Mouse (Mus musculus): Measurements from ENCODE around the gene Rtn4rl1. TPM values are rescaled to one million over a fixed set of nuclear protein-coding genes. Genes with fewer than 3 reads are reported as not detected.
"Not testable (repeated sequence)": the region's sequence is repeated elsewhere in the genome, so short reads cannot be mapped to it uniquely, and the experiment has no call there.

Gene Rtn4rl1
- polyA plus RNA-seq, 1 experiment from 2014 or later = 12.4 TPM

GRCm38 (mm10) chr11:75278115-75278514 lies 84.5 kb downstream of the Rtn4rl1 start:
- Histone ChIP-seq H3K4me3 (ENCODE audit: low read length) (no peak overlapping the region), H3K4me1 (ENCODE audit: control insufficient read depth, insufficient read depth, low read length) (peaks cover 49% of the 10 kb centered on the region), H3K36me3 (ENCODE audit: control insufficient read depth, insufficient read depth) (no peaks in the 10 kb centered on the region), H3K27ac (ENCODE audit: low read length) (no peak overlapping the region), H3K4me2 (ENCODE audit: low read depth, low read length) (no peak overlapping the region), H3K27me3 (ENCODE audit: control insufficient read depth, insufficient read depth, low read length) (no peaks in the 10 kb centered on the region; the same call in 1 of the 2 replicates), H3K9me3 (replicated peaks; ENCODE audit: control insufficient read depth, low read length) (no peaks in the 10 kb centered on the region), H3K9ac (ENCODE audit: low read length) (no peak overlapping the region)
- WGBS = 62% methylated on average over 7 of the region's 7 CpGs
- ATAC-seq (replicated peaks; ENCODE audit: extremely low read depth, insufficient read depth, low FRiP score) = no peak

- no peak for ATAC-seq (replicated peaks; ENCODE audit: extremely low read depth, insufficient read depth, low FRiP score)
- H3K9me3 ChIP-seq (replicated peaks; ENCODE audit: control insufficient read depth, low read length) = no peaks in the 10 kb centered on the region
- H3K4me2 ChIP-seq (ENCODE audit: low read depth, low read length) = peak overlapping the region; percentile 62
- 17% methylated on average over 4 of the region's 4 CpGs for WGBS
- H3K27me3 ChIP-seq (ENCODE audit: control insufficient read depth, insufficient read depth, low read length) = no peaks in the 10 kb centered on the region; the same call in 1 of the 2 replicates
- H3K36me3 ChIP-seq (ENCODE audit: control insufficient read depth, insufficient read depth) = no peaks in the 10 kb centered on the region
- peaks cover 51% of the 10 kb centered on the region for H3K4me1 ChIP-seq (ENCODE audit: control insufficient read depth, insufficient read depth, low read length)
- H3K27ac ChIP-seq (ENCODE audit: low read length) = peak overlapping the region; percentile 13
- peak overlapping the region; percentile 56 for H3K9ac ChIP-seq (ENCODE audit: low read length)
- H3K4me3 ChIP-seq (ENCODE audit: low read length) = peak overlapping the region; percentile 18
These were observed 85.4 kb downstream of the Rtn4rl1 start for GRCm38 (mm10) chr11:75279013-75279341.

- Histone ChIP-seq H3K4me1 (ENCODE audit: control insufficient read depth, insufficient read depth, low read length) (peaks cover 47% of the 10 kb centered on the region), H3K9me3 (replicated peaks; ENCODE audit: control insufficient read depth, low read length) (no peaks in the 10 kb centered on the region), H3K4me2 (ENCODE audit: low read depth, low read length) (peak overlapping the region; percentile 62), H3K4me3 (ENCODE audit: low read length) (peak overlapping the region; percentile 18), H3K27ac (ENCODE audit: low read length) (peak overlapping the region; percentile 13), H3K9ac (ENCODE audit: low read length) (peak overlapping the region; percentile 56), H3K27me3 (ENCODE audit: control insufficient read depth, insufficient read depth, low read length) (no peaks in the 10 kb centered on the region; the same call in 1 of the 2 replicates), H3K36me3 (ENCODE audit: control insufficient read depth, insufficient read depth) (no peaks in the 10 kb centered on the region)
- no peak for ATAC-seq (replicated peaks; ENCODE audit: extremely low read depth, insufficient read depth, low FRiP score)
- 10% methylated on average over 16 of the region's 16 CpGs for WGBS
These were observed 85.9 kb downstream of the Rtn4rl1 start for GRCm38 (mm10) chr11:75279342-75280065.

DNA sequence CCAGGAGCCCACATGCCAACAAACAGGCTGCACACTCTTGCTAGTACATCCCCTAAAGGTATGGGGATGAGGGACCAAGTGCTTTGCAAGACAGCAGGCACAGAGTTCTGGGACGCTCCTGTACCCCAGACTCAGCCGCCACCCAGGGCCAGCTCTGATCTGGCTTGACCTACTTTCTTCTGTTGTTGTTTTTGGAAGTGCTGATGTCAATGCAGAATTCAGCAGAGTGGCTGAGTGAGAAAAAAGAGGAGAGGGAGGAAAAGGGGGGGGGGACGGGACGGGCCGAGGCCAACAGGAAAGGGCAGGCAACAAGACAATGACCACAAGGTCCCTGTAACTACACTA lies 86.5 kb downstream of the Rtn4rl1 start:
- H3K4me3 ChIP-seq (ENCODE audit: low read length) = no peak overlapping the region
- 59% methylated on average over 5 of the region's 5 CpGs for WGBS
- H3K36me3 ChIP-seq (ENCODE audit: control insufficient read depth, insufficient read depth) = no peaks in the 10 kb centered on the region
- H3K27ac ChIP-seq (ENCODE audit: low read length) = peak overlapping the region; percentile 13
- no peak overlapping the region; the same call in 1 of the 2 replicates for H3K9ac ChIP-seq (ENCODE audit: low read length)
- H3K4me1 ChIP-seq (ENCODE audit: control insufficient read depth, insufficient read depth, low read length) = peaks cover 42% of the 10 kb centered on the region
- H3K27me3 ChIP-seq (ENCODE audit: control insufficient read depth, insufficient read depth, low read length) = no peaks in the 10 kb centered on the region; the same call in 1 of the 2 replicates
- no peak for ATAC-seq (replicated peaks; ENCODE audit: extremely low read depth, insufficient read depth, low FRiP score)
- peak overlapping the region; percentile 62; the same call in 1 of the 2 replicates for H3K4me2 ChIP-seq (ENCODE audit: low read depth, low read length)
- no peaks in the 10 kb centered on the region for H3K9me3 ChIP-seq (replicated peaks; ENCODE audit: control insufficient read depth, low read length)

DNA sequence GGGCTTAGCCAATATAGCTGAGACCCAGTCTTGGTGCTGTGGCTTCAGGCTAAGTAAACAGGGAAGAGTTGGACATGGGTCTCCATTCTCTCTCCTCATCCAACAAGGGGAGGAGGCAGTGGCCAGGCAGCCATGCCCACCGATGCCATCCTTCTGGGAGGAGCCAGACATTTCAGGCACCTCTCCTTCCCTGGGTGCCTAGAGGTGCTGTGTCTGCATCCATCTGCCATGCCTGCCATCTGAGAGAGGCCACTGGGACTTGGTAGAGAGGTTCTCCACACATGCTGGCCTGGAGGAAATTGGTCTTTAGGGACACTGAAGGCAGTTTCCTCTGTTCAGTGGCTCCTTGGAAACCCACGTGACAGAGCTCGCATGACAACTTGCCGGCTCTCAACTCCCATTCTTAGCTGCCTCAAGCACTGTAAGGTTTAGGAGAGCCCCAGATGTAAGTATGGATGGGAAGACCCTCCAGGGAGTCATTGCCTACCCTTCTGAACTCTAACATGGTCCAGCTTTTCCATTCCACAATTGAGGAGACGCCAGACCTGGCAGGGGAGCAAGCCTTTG lies 86.9 kb downstream of the Rtn4rl1 start:
- Histone ChIP-seq H3K4me1 (ENCODE audit: control insufficient read depth, insufficient read depth, low read length) (peaks cover 37% of the 10 kb centered on the region), H3K4me3 (ENCODE audit: low read length) (no peak overlapping the region), H3K9ac (ENCODE audit: low read length) (no peak overlapping the region), H3K27me3 (ENCODE audit: control insufficient read depth, insufficient read depth, low read length) (no peaks in the 10 kb centered on the region; the same call in 1 of the 2 replicates), H3K27ac (ENCODE audit: low read length) (no peak overlapping the region), H3K36me3 (ENCODE audit: control insufficient read depth, insufficient read depth) (no peaks in the 10 kb centered on the region), H3K9me3 (replicated peaks; ENCODE audit: control insufficient read depth, low read length) (no peaks in the 10 kb centered on the region), H3K4me2 (ENCODE audit: low read depth, low read length) (no peak overlapping the region)
- ATAC-seq (replicated peaks; ENCODE audit: extremely low read depth, insufficient read depth, low FRiP score) = no peak
- 65% methylated on average over 5 of the region's 5 CpGs for WGBS

DNA sequence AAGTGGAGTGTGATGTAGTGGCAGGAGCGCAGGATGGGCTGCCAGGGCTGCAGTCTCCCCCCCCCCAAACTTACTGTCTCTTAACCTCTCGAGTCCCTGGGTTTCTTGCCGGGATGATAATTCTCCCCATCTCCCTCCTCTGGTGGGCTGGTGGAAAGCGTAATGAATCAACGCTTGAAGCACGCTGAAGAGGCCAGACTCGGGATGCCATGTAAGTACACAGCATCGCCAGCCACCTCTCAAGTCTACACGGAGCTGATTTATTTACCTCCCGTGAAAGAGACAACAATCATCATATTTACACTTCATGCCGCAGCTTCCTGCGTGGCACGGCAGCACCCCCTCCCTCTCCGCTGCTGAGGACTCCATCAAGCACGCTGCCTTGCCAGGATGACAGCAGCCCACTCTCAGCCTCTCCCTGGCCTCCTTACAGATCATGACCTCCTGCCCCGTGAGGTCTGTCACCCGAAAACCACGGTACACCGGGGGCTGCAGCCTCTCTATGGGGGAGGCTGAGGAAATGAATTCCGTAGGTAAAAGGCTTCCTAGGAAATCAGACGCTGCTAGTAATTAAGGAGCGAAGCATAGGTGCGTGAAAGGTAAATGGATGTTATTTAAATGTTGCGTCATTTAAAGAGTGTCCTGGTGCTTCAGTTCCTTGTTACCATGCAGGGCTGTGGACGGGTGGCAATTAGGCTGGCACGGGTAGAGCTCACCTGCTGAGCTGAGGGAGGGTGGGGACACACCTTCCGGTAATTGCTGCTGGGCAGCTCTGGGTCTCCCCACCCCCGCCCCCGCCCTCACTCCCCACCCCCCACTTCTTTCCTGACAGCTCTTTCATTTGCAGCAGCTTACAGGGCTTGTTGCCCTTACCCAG lies 88.0 kb downstream of the Rtn4rl1 start:
- H3K36me3 ChIP-seq (ENCODE audit: control insufficient read depth, insufficient read depth) = no peaks in the 10 kb centered on the region
- peak overlapping the region; percentile 42 for H3K4me2 ChIP-seq (ENCODE audit: low read depth, low read length)
- no peak overlapping the region for H3K4me3 ChIP-seq (ENCODE audit: low read length)
- ATAC-seq (replicated peaks; ENCODE audit: extremely low read depth, insufficient read depth, low FRiP score) = no peak
- H3K27ac ChIP-seq (ENCODE audit: low read length) = no peak overlapping the region
- H3K27me3 ChIP-seq (ENCODE audit: control insufficient read depth, insufficient read depth, low read length) = no peaks in the 10 kb centered on the region; the same call in 1 of the 2 replicates
- H3K9ac ChIP-seq (ENCODE audit: low read length) = no peak overlapping the region
- H3K9me3 ChIP-seq (replicated peaks; ENCODE audit: control insufficient read depth, low read length) = no peaks in the 10 kb centered on the region
- H3K4me1 ChIP-seq (ENCODE audit: control insufficient read depth, insufficient read depth, low read length) = peaks cover 38% of the 10 kb centered on the region
- WGBS = 24% methylated on average over 29 of the region's 29 CpGs

GRCm38 (mm10) chr11:75282496-75283120 lies 89.0 kb downstream of the Rtn4rl1 start:
- Histone ChIP-seq H3K4me2 (ENCODE audit: low read depth, low read length) (peak overlapping the region; percentile 42), H3K4me1 (ENCODE audit: control insufficient read depth, insufficient read depth, low read length) (peaks cover 39% of the 10 kb centered on the region), H3K36me3 (ENCODE audit: control insufficient read depth, insufficient read depth) (no peaks in the 10 kb centered on the region), H3K27me3 (ENCODE audit: control insufficient read depth, insufficient read depth, low read length) (no peaks in the 10 kb centered on the region; the same call in 1 of the 2 replicates), H3K27ac (ENCODE audit: low read length) (no peak overlapping the region), H3K9me3 (replicated peaks; ENCODE audit: control insufficient read depth, low read length) (no peaks in the 10 kb centered on the region), H3K9ac (ENCODE audit: low read length) (no peak overlapping the region), H3K4me3 (ENCODE audit: low read length) (0 out of 2 replicates have a peak overlapping the region, but pooled peaks have one; percentile 11)
- 10% methylated on average over 13 of the region's 13 CpGs for WGBS
- no peak for ATAC-seq (replicated peaks; ENCODE audit: extremely low read depth, insufficient read depth, low FRiP score)

- ATAC-seq (replicated peaks; ENCODE audit: extremely low read depth, insufficient read depth, low FRiP score); H3K4me3 ChIP-seq (ENCODE audit: low read length); H3K4me2 ChIP-seq (ENCODE audit: low read depth, low read length); H3K36me3 ChIP-seq (ENCODE audit: control insufficient read depth, insufficient read depth); H3K9ac ChIP-seq (ENCODE audit: low read length); H3K27me3 ChIP-seq (ENCODE audit: control insufficient read depth, insufficient read depth, low read length); H3K27ac ChIP-seq (ENCODE audit: low read length); H3K9me3 ChIP-seq (replicated peaks; ENCODE audit: control insufficient read depth, low read length): not testable (repeated sequence)
- WGBS = 57% methylated on average over 3 of the region's 3 CpGs
- peaks cover 50% of the 10 kb centered on the region for H3K4me1 ChIP-seq (ENCODE audit: control insufficient read depth, insufficient read depth, low read length)
These were observed 90.2 kb downstream of the Rtn4rl1 start for GRCm38 (mm10) chr11:75283784-75284183.

Measured in heart, embryonic 16.5 days (tissue).